Mouse (Mus musculus) midbrain, embryonic 11.5 days (tissue): Measurements from ENCODE around the gene Ilf3. TPM values are rescaled to one million over a fixed set of nuclear protein-coding genes. Genes with fewer than 3 reads are reported as not detected.

ENCODE experiments used
- ATAC-seq: fragments of 200-750 bp; cut with Nextera tagmentation; 2 replicates; pipeline ENCODE4 v1.8.0; 2017; ENCODE audit warnings: moderate TSS enrichment, moderate library complexity; ENCODE audit not compliant: low FRiP score
- DNase-seq: peaks from one replicate; pipeline ENCODE4 v3.0.0; 2015; ENCODE audit warnings: low spot score; ENCODE audit errors: missing footprints
- H3K27ac ChIP-seq: fragments of 300-500 bp; sonication (generic); 2 replicates; pipeline ENCODE4 v1.5.1; 2014; ENCODE audit warnings: low read depth, low read length
- H3K27me3 ChIP-seq: fragments of 300-500 bp; sonication (generic); 2 replicates; pipeline ENCODE4 v1.6.1; 2014; ENCODE audit warnings: mild to moderate bottlenecking, low read length, moderate library complexity, mixed read lengths; ENCODE audit not compliant: control insufficient read depth, insufficient read depth
- H3K36me3 ChIP-seq: fragments of 300-500 bp; sonication (generic); 2 replicates; pipeline ENCODE4 v1.6.1; 2014; ENCODE audit warnings: mild to moderate bottlenecking, low read length, moderate library complexity, mixed read lengths; ENCODE audit not compliant: control insufficient read depth, insufficient read depth
- H3K4me1 ChIP-seq: fragments of 300-500 bp; sonication (generic); 2 replicates; pipeline ENCODE4 v1.6.1; 2014; ENCODE audit warnings: low read length; ENCODE audit not compliant: control insufficient read depth, insufficient read depth
- H3K4me2 ChIP-seq: fragments of 300-500 bp; sonication (generic); 2 replicates; pipeline ENCODE4 v1.6.1; 2014; ENCODE audit warnings: mild to moderate bottlenecking, moderate library complexity
- H3K4me3 ChIP-seq: fragments of 300-500 bp; sonication (generic); 2 replicates; pipeline ENCODE4 v1.5.1; 2014; ENCODE audit warnings: low read depth, low read length
- H3K9ac ChIP-seq: fragments of 300-500 bp; sonication (generic); 2 replicates; pipeline ENCODE4 v1.6.1; 2014; ENCODE audit warnings: low read length
- H3K9me3 ChIP-seq: fragments of 300-500 bp; sonication (generic); 2 replicates; pipeline ENCODE4 v1.6.1; 2016; ENCODE audit warnings: low read length; ENCODE audit not compliant: control insufficient read depth
- WGBS: fragments of 180-500 bp; shearing (Covaris S2); extraction: QIAGEN DNeasy Blood & Tissue Kit; methylation state at CpG from one replicate; pipeline ENCODE4 v1.1.7; 2014; 5-methylcytosine and 5-hydroxymethylcytosine counted together
- polyA plus RNA-seq: library from polyadenylated mRNA; unstranded; fragments of >200 nt; fragmentation: Nextera tagmentation; extraction: Ambion mirVana; gene quantifications from 2 replicates; pipeline ENCODE4 v1.2.1, GENCODE M21; 2014

Gene Ilf3
- polyA plus RNA-seq, 1 experiment from 2014 or later, result 266 TPM

- H3K4me1 ChIP-seq, result peaks cover 11% of the 10 kb centered on the region
- DNase-seq, result no peak
- H3K36me3 ChIP-seq, result peaks cover 3% of the 10 kb centered on the region; the same call in 1 of the 2 replicates
- ATAC-seq, result no peak
- no peak overlapping the region for H3K27ac ChIP-seq
- no peak overlapping the region for H3K4me3 ChIP-seq
- no peak overlapping the region for H3K4me2 ChIP-seq
- 89% methylated on average over 11 of the region's 11 CpGs for WGBS
- H3K9me3 ChIP-seq, result no peaks in the 10 kb centered on the region
- no peaks in the 10 kb centered on the region for H3K27me3 ChIP-seq
- H3K9ac ChIP-seq, result no peak overlapping the region
Observed at GRCm38 (mm10) chr9:21324269-21324668, 43.4 kb upstream of the Ilf3 start.

- Histone ChIP-seq H3K27ac (no peak overlapping the region), H3K4me2 (no peak overlapping the region), H3K4me3 (no peak overlapping the region), H3K4me1 (no peaks in the 10 kb centered on the region; the same call in 1 of the 2 replicates), H3K27me3 (no peaks in the 10 kb centered on the region), H3K9ac (no peak overlapping the region), H3K9me3 (no peaks in the 10 kb centered on the region), H3K36me3 (peaks cover 3% of the 10 kb centered on the region; the same call in 1 of the 2 replicates)
- ATAC-seq (no peak), DNase-seq (no peak)
- WGBS, result 74% methylated on average over 3 of the region's 3 CpGs
Observed at GRCm38 (mm10) chr9:21327569-21327968, 40.1 kb upstream of the Ilf3 start.

- 84% methylated on average over 3 of the region's 3 CpGs for WGBS
- Histone ChIP-seq H3K4me1 (no peaks in the 10 kb centered on the region; the same call in 1 of the 2 replicates), H3K9ac (no peak overlapping the region), H3K36me3 (peaks cover 3% of the 10 kb centered on the region; the same call in 1 of the 2 replicates), H3K4me3 (no peak overlapping the region), H3K9me3 (no peaks in the 10 kb centered on the region), H3K27me3 (no peaks in the 10 kb centered on the region), H3K27ac (no peak overlapping the region), H3K4me2 (no peak overlapping the region)
- DNase-seq (no peak), ATAC-seq (no peak)
Observed at GRCm38 (mm10) chr9:21328041-21328440, 39.6 kb upstream of the Ilf3 start.

DNA sequence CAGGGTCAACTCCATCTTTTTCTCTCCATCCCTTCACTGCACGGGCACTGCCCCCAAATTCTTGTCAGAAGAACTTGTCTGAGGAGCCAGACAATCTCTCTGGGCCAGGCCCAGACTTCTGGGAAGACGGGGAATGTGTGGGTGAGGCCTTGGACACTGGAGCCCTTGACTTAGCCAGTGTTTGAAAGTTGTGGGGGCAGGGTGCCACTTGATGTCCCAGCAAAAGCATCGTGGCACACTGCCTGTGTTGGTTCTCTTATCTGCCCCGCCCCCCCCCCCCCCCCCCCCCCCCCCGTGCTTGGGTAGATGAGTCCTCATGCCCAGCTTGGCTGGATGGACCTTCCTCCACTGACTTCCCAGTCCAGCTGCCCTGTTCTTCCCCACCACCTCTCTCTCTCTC, 38.6 kb upstream of the Ilf3 start:
- no peaks in the 10 kb centered on the region for H3K9me3 ChIP-seq
- H3K4me2 ChIP-seq, result no peak overlapping the region
- no peaks in the 10 kb centered on the region for H3K27me3 ChIP-seq
- H3K36me3 ChIP-seq, result peaks cover 3% of the 10 kb centered on the region; the same call in 1 of the 2 replicates
- H3K4me1 ChIP-seq, result no peaks in the 10 kb centered on the region; the same call in 1 of the 2 replicates
- DNase-seq (no peak), ATAC-seq (no peak)
- 56% methylated on average over 4 of the region's 5 CpGs for WGBS
- no peak overlapping the region for H3K9ac ChIP-seq
- no peak overlapping the region for H3K27ac ChIP-seq
- H3K4me3 ChIP-seq, result no peak overlapping the region

DNA sequence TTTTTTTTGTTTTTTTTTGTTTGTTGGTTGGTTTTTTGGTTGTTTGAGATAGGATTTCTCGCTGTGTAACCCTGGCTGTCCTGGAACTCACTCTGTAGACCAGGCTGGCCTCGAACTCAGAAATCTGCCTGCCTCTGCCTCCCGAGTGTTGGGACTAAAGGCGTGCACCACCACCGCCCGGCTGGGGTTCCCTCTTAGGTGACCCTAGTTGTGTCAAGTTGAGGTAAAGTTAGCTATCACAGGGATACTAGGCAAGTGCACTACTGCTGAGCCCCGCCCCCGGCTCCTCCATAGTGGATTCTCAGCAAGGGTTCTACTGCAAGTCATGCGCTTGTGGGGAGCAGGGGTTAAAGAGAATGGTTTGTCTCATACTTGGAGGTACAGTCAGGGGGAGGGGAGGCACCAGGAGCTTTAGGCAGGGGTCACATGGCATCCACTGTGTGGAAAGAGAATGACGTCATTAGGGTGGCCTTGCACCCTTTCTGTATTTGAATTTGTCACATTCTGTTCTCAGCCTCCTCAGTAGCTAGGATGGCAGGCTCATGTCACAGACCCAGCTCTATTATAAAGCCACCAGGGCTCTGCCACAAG, 37.9 kb upstream of the Ilf3 start:
- ATAC-seq (no peak), DNase-seq (no peak)
- H3K27me3 ChIP-seq, result no peaks in the 10 kb centered on the region
- H3K27ac ChIP-seq, result no peak overlapping the region
- no peaks in the 10 kb centered on the region for H3K9me3 ChIP-seq
- no peak overlapping the region for H3K9ac ChIP-seq
- peaks cover 2% of the 10 kb centered on the region; the same call in 1 of the 2 replicates for H3K36me3 ChIP-seq
- H3K4me3 ChIP-seq, result no peak overlapping the region
- 91% methylated on average over 10 of the region's 10 CpGs for WGBS
- no peaks in the 10 kb centered on the region; the same call in 1 of the 2 replicates for H3K4me1 ChIP-seq
- no peak overlapping the region for H3K4me2 ChIP-seq

DNA sequence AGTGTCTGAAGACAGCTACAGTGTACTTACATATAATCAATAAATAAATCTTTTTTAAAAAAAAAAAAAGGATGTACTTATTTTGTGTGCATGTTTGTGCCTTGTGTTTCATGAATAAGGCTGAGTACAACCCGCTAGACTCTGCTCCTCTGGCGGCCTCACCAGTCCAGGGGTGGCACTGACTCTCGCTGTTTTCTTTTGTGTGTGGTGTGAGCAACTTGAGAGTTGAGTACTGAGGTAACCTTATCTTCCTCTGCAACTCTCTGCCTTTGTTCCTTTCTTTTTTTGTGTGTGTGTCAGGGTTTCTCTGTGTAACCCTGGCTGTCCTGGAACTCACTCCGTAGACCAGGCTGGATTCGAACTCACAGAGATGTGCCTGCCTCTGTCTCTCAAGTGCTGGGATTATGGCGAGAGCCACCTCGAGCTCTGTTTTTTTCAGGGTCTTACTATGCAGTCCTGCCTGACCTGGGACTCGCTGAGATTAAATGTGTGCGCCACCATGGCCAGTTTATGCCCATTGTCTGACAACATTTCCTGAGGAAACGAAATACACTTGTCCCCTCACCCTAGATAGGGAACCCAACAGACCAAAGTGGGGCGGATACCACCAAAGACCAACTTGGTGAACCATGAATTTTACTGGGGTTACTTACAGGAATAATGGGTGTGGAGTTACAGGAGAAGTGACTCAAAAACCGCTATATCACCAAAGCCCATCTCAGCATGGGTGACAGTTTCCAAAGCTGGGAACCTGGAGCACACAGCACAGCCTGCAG, 36.1 kb upstream of the Ilf3 start:
- H3K4me1 ChIP-seq, result no peaks in the 10 kb centered on the region; the same call in 1 of the 2 replicates
- H3K27ac ChIP-seq, result no peak overlapping the region
- no peak overlapping the region for H3K9ac ChIP-seq
- H3K27me3 ChIP-seq, result no peaks in the 10 kb centered on the region
- H3K4me2 ChIP-seq, result no peak overlapping the region
- no peaks in the 10 kb centered on the region for H3K9me3 ChIP-seq
- no peak for ATAC-seq
- 87% methylated on average over 12 of the region's 12 CpGs for WGBS
- DNase-seq, result no peak
- no peaks in the 10 kb centered on the region for H3K36me3 ChIP-seq
- no peak overlapping the region for H3K4me3 ChIP-seq

GRCm38 (mm10) chr9:21332161-21333061, 35.3 kb upstream of the Ilf3 start:
- Histone ChIP-seq H3K27ac (no peak overlapping the region), H3K36me3 (no peaks in the 10 kb centered on the region), H3K4me3 (no peak overlapping the region), H3K4me2 (no peak overlapping the region), H3K9ac (no peak overlapping the region), H3K4me1 (no peaks in the 10 kb centered on the region; the same call in 1 of the 2 replicates), H3K9me3 (no peaks in the 10 kb centered on the region), H3K27me3 (no peaks in the 10 kb centered on the region)
- 40% methylated on average over 9 of the region's 9 CpGs for WGBS
- ATAC-seq (no peak), DNase-seq (no peak)

GRCm38 (mm10) chr9:21333523-21333922, 34.1 kb upstream of the Ilf3 start:
- Histone ChIP-seq H3K9ac (no peak overlapping the region), H3K27ac (no peak overlapping the region), H3K36me3 (no peaks in the 10 kb centered on the region), H3K27me3 (no peaks in the 10 kb centered on the region), H3K4me1 (no peaks in the 10 kb centered on the region; the same call in 1 of the 2 replicates), H3K9me3 (no peaks in the 10 kb centered on the region), H3K4me3 (no peak overlapping the region), H3K4me2 (no peak overlapping the region)
- 95% methylated on average over 1 of the region's 1 CpGs for WGBS
- ATAC-seq, result no peak
- no peak for DNase-seq
